Mouse (Mus musculus): ENCODE data around the gene Rgma.

Rgma gene

GRCm38 (mm10) chr7:73375257-73376100 lies at the start of gene Rgma:
Gene Rgma (plus strand): TSS chr7:73375509.
- peak; percentile 98 for DNase-seq

GRCm38 (mm10) chr7:73326236-73326635 lies 49.1 kb upstream of the Rgma start:
- peak; percentile 97 for DNase-seq

GRCm38 (mm10) chr7:73326680-73327079 lies 48.6 kb upstream of the Rgma start:
- DNase-seq, result peak; percentile 79

GRCm38 (mm10) chr7:73327193-73327592 lies 48.1 kb upstream of the Rgma start:
- DNase-seq, result peak; percentile 98

- DNase-seq, result peak; percentile 90
Measured at GRCm38 (mm10) chr7:73327652-73328051, 47.7 kb upstream of the Rgma start.

GRCm38 (mm10) chr7:73328653-73329207 lies 46.6 kb upstream of the Rgma start:
- DNase-seq, result no peak

- DNase-seq, result peak; percentile 98
Measured at GRCm38 (mm10) chr7:73330754-73331153, 44.6 kb upstream of the Rgma start.

- DNase-seq, result peak; percentile 97
Measured at GRCm38 (mm10) chr7:73331645-73332044, 43.7 kb upstream of the Rgma start.

- peak; percentile 85 for DNase-seq
Measured at GRCm38 (mm10) chr7:73333398-73333988, 41.8 kb upstream of the Rgma start.

- DNase-seq, result peak; percentile 97
Measured at GRCm38 (mm10) chr7:73334883-73335282, 40.4 kb upstream of the Rgma start.

- peak; percentile 94 for DNase-seq
Measured at GRCm38 (mm10) chr7:73336380-73336779, 38.9 kb upstream of the Rgma start.

GRCm38 (mm10) chr7:73338353-73338752 lies 37.0 kb upstream of the Rgma start:
- no peak for DNase-seq

- DNase-seq, result no peak
Measured at GRCm38 (mm10) chr7:73343852-73344251, 31.5 kb upstream of the Rgma start.

GRCm38 (mm10) chr7:73348585-73349124 lies 26.7 kb upstream of the Rgma start:
- peak; percentile 95 for DNase-seq

GRCm38 (mm10) chr7:73349158-73349557 lies 26.2 kb upstream of the Rgma start:
- no peak for DNase-seq

- no peak for DNase-seq
Measured at GRCm38 (mm10) chr7:73355229-73355628, 20.1 kb upstream of the Rgma start.

- peak; percentile 90 for DNase-seq
Measured at GRCm38 (mm10) chr7:73356901-73357300, 18.4 kb upstream of the Rgma start.

- no peak for DNase-seq
Measured at GRCm38 (mm10) chr7:73357626-73358025, 17.7 kb upstream of the Rgma start.

GRCm38 (mm10) chr7:73365511-73365910 lies 9.8 kb upstream of the Rgma start:
- no peak for DNase-seq

GRCm38 (mm10) chr7:73365965-73366364 lies 9.3 kb upstream of the Rgma start:
- DNase-seq, result no peak

GRCm38 (mm10) chr7:73367681-73368464 lies 7.4 kb upstream of the Rgma start:
- DNase-seq, result peak; percentile 78

- peak; percentile 96 for DNase-seq
Measured at GRCm38 (mm10) chr7:73369992-73370391, 5.3 kb upstream of the Rgma start.
